Mouse (Mus musculus): ENCODE results near the gene Zfp536. TPM values are rescaled to one million over a fixed set of nuclear protein-coding genes. Genes with fewer than 3 reads are reported as not detected.

Zfp536 gene
- polyA plus RNA-seq, 1 experiment, result 0.49 TPM

GRCm38 (mm10) chr7:37634812-37635211, 138.6 kb downstream of the Zfp536 start:
- H3K27ac ChIP-seq (ENCODE audit: control insufficient read depth, insufficient read depth, low read length), result no peak overlapping the region
- H3K4me1 ChIP-seq (replicated peaks; ENCODE audit: control insufficient read depth, insufficient read depth, low read length), result no peaks in the 10 kb centered on the region
- no peaks in the 10 kb centered on the region for H3K36me3 ChIP-seq (ENCODE audit: control insufficient read depth, insufficient read depth, low read length)
- H3K4me3 ChIP-seq (ENCODE audit: control insufficient read depth, insufficient read depth, low read length), result no peak overlapping the region
- no peaks in the 10 kb centered on the region for H3K27me3 ChIP-seq (ENCODE audit: control insufficient read depth, insufficient read depth, low read length)
- no peak for DNase-seq
- 91% methylated on average over 5 of the region's 5 CpGs for WGBS
- TF ChIP-seq CTCF (IDR thresholded peaks at IDR 0.05; ENCODE audit: borderline replicate concordance, control insufficient read depth, extremely low read depth, insufficient read depth, low read length, poor library complexity) (no peak), POLR2A (IDR thresholded peaks at IDR 0.05; ENCODE audit: control insufficient read depth, extremely low read depth, insufficient read depth, low read length, poor library complexity) (no peak)

DNA sequence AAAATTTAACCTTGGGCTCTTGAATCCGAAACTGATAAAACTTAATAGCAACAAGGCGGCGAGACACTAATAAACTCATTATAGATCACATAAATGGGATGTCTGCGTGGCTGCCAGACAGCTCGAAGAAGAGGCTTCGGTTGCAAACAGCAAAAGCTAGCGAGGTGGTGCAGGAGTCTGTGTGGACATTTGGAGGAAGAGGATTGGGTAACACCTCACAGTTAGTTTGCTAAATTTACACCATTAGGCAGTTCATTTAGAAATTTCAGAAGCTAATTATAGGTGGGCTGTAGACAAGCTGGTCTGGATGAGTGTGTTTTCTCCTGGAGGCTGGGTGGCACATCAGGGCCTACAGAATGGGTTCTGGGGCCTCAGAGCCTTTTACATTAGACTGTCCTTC, 143.0 kb downstream of the Zfp536 start:
- no peaks in the 10 kb centered on the region for H3K36me3 ChIP-seq (ENCODE audit: control insufficient read depth, insufficient read depth, low read length)
- DNase-seq, result no peak
- H3K4me3 ChIP-seq (ENCODE audit: control insufficient read depth, insufficient read depth, low read length), result no peak overlapping the region
- no peaks in the 10 kb centered on the region for H3K27me3 ChIP-seq (ENCODE audit: control insufficient read depth, insufficient read depth, low read length)
- H3K4me1 ChIP-seq (replicated peaks; ENCODE audit: control insufficient read depth, insufficient read depth, low read length), result no peaks in the 10 kb centered on the region
- 95% methylated on average over 7 of the region's 7 CpGs for WGBS
- TF ChIP-seq POLR2A (IDR thresholded peaks at IDR 0.05; ENCODE audit: control insufficient read depth, extremely low read depth, insufficient read depth, low read length, poor library complexity) (no peak), CTCF (IDR thresholded peaks at IDR 0.05; ENCODE audit: borderline replicate concordance, control insufficient read depth, extremely low read depth, insufficient read depth, low read length, poor library complexity) (no peak)
- H3K27ac ChIP-seq (ENCODE audit: control insufficient read depth, insufficient read depth, low read length), result no peak overlapping the region

DNA sequence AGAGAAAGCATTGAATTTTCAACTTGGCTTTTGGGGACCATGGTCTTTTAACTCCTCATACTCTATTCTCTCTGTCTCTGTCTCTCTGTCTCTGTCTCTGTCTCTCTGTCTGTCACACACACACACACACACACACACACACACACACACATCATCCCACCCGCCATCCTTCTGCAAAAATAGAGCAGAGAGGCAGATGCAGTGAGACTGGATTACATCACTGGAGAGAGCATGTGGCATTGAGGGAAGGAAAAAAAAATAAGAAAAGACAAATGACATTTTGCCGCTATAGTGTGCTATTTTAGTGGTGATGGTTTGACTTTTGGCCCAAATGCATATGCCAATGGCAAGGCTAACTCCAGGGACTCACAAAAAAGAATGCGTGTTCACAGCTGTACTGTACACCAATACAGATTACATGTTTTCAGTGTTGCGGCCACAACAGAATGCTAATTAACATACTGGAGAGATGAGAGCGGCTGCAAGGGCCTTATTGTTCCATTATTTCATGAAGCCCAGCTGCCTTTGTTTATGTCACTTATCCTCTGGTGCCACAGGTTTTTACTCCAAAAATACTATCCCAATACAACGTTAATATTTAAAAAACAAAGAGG, 145.4 kb downstream of the Zfp536 start:
- 94% methylated on average over 6 of the region's 6 CpGs for WGBS

DNA sequence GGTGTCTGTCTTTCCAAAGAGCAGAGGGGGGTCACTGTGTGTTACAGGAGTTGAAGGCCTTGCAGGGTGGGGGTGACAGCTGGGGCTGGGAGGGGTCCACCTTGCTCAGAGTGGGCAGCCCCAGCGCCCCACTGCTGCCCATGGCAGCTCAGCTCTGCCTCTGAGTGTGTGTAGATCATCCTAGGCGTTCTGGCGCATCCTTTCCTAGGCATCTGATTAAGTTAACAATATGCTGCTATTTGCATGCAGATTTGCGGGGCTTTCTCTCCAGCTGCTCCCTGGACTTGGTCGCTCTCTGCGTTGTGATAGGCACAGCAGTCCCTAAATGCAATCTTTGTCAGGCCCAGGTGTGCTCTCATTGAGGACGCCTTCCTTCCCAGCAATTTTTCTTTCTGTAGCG, 147.7 kb downstream of the Zfp536 start:
- TF ChIP-seq POLR2A (IDR thresholded peaks at IDR 0.05; ENCODE audit: control insufficient read depth, extremely low read depth, insufficient read depth, low read length, poor library complexity) (no peak), CTCF (IDR thresholded peaks at IDR 0.05; ENCODE audit: borderline replicate concordance, control insufficient read depth, extremely low read depth, insufficient read depth, low read length, poor library complexity) (no peak)
- Histone ChIP-seq H3K4me1 (replicated peaks; ENCODE audit: control insufficient read depth, insufficient read depth, low read length) (no peaks in the 10 kb centered on the region), H3K36me3 (ENCODE audit: control insufficient read depth, insufficient read depth, low read length) (no peaks in the 10 kb centered on the region), H3K27ac (ENCODE audit: control insufficient read depth, insufficient read depth, low read length) (no peak overlapping the region), H3K27me3 (ENCODE audit: control insufficient read depth, insufficient read depth, low read length) (peaks cover 6% of the 10 kb centered on the region; the same call in 1 of the 2 replicates), H3K4me3 (ENCODE audit: control insufficient read depth, insufficient read depth, low read length) (no peak overlapping the region)
- 94% methylated on average over 8 of the region's 8 CpGs for WGBS
- no peak for DNase-seq

More for the DNA sequence above, 145.4 kb downstream of the Zfp536 start:
- DNase-seq, result no peak
- Histone ChIP-seq H3K27me3 (ENCODE audit: control insufficient read depth, insufficient read depth, low read length) (peaks cover 6% of the 10 kb centered on the region; the same call in 1 of the 2 replicates), H3K27ac (ENCODE audit: control insufficient read depth, insufficient read depth, low read length) (no peak overlapping the region), H3K36me3 (ENCODE audit: control insufficient read depth, insufficient read depth, low read length) (no peaks in the 10 kb centered on the region), H3K4me1 (replicated peaks; ENCODE audit: control insufficient read depth, insufficient read depth, low read length) (no peaks in the 10 kb centered on the region), H3K4me3 (ENCODE audit: control insufficient read depth, insufficient read depth, low read length) (no peak overlapping the region)
- TF ChIP-seq POLR2A (IDR thresholded peaks at IDR 0.05; ENCODE audit: control insufficient read depth, extremely low read depth, insufficient read depth, low read length, poor library complexity), result no peak
- no peak for TF ChIP-seq CTCF (IDR thresholded peaks at IDR 0.05; ENCODE audit: borderline replicate concordance, control insufficient read depth, extremely low read depth, insufficient read depth, low read length, poor library complexity)

DNA sequence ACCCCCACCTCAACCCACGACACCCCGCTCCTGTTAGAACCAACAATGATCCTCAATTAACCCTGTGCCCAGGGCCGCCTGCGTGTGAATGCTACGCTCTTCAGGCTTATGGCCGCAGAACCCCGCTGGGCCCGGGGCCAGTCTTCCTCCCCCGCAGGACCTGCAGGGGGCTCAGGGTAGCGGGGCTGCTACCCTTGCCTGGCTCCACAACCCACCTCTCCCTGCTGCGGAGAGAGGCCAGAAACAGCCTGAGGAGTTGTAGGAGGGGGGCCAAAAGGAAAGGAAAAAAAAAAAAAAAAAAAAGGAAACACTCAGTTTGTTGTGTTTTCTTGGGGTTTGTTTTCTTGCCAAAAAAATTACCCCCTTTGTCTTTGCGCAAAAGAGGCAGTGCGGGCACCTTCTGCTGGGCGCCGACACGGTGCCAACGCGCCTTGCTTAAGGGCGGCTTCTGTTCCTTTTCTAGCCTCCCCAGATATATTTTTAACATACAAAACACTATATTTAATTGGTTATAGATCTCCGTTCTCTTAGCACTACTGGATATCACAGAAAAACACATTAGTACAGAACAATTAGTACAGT, 148.6 kb downstream of the Zfp536 start:
- H3K4me3 ChIP-seq (ENCODE audit: control insufficient read depth, insufficient read depth, low read length), result no peak overlapping the region
- TF ChIP-seq POLR2A (IDR thresholded peaks at IDR 0.05; ENCODE audit: control insufficient read depth, extremely low read depth, insufficient read depth, low read length, poor library complexity) (no peak), CTCF (IDR thresholded peaks at IDR 0.05; ENCODE audit: borderline replicate concordance, control insufficient read depth, extremely low read depth, insufficient read depth, low read length, poor library complexity) (no peak)
- no peaks in the 10 kb centered on the region for H3K36me3 ChIP-seq (ENCODE audit: control insufficient read depth, insufficient read depth, low read length)
- no peak overlapping the region for H3K27ac ChIP-seq (ENCODE audit: control insufficient read depth, insufficient read depth, low read length)
- no peak for DNase-seq
- H3K4me1 ChIP-seq (replicated peaks; ENCODE audit: control insufficient read depth, insufficient read depth, low read length), result no peaks in the 10 kb centered on the region
- peaks cover 6% of the 10 kb centered on the region; the same call in 1 of the 2 replicates for H3K27me3 ChIP-seq (ENCODE audit: control insufficient read depth, insufficient read depth, low read length)
- 11% methylated on average over 20 of the region's 20 CpGs for WGBS

GRCm38 (mm10) chr7:37623903-37624758, 149.3 kb downstream of the Zfp536 start:
- WGBS, result 3% methylated on average over 61 of the region's 62 CpGs
- no peak for DNase-seq
- Histone ChIP-seq H3K4me3 (ENCODE audit: control insufficient read depth, insufficient read depth, low read length) (no peak overlapping the region), H3K4me1 (replicated peaks; ENCODE audit: control insufficient read depth, insufficient read depth, low read length) (no peaks in the 10 kb centered on the region), H3K27me3 (ENCODE audit: control insufficient read depth, insufficient read depth, low read length) (peaks cover 6% of the 10 kb centered on the region; the same call in 1 of the 2 replicates), H3K27ac (ENCODE audit: control insufficient read depth, insufficient read depth, low read length) (no peak overlapping the region), H3K36me3 (ENCODE audit: control insufficient read depth, insufficient read depth, low read length) (no peaks in the 10 kb centered on the region)
- TF ChIP-seq POLR2A (IDR thresholded peaks at IDR 0.05; ENCODE audit: control insufficient read depth, extremely low read depth, insufficient read depth, low read length, poor library complexity), result no peak

Data from thymus, adult 2 months (tissue).